Mouse (Mus musculus) ES-Bruce4 (cell line): Measurements from ENCODE around the gene Mterf1a. TPM values are rescaled to one million over a fixed set of nuclear protein-coding genes. Genes with fewer than 3 reads are reported as not detected.
"Not testable (repeated sequence)": the region's sequence is repeated elsewhere in the genome, so short reads cannot be mapped to it uniquely, and the experiment has no call there.

ENCODE experiments used
- H3K27ac ChIP-seq: 2 replicates; pipeline ENCODE4 v1.5.1; 2012; ENCODE audit warnings: low read length, inconsistent platforms; ENCODE audit not compliant: insufficient read depth
- H3K27me3 ChIP-seq: 2 replicates; pipeline ENCODE4 v1.6.1; 2012; ENCODE audit warnings: mild to moderate bottlenecking, low read length, inconsistent platforms; ENCODE audit not compliant: control insufficient read depth, poor library complexity, insufficient read depth, severe bottlenecking
- H3K36me3 ChIP-seq: 2 replicates; pipeline ENCODE4 v1.6.1; 2012; ENCODE audit warnings: inconsistent platforms, mild to moderate bottlenecking, low read length, moderate library complexity; ENCODE audit not compliant: control insufficient read depth, poor library complexity, insufficient read depth, severe bottlenecking
- H3K4me1 ChIP-seq: one replicate; pipeline ENCODE4 v1.8.1; 2011; ENCODE audit warnings: low read length; ENCODE audit not compliant: control insufficient read depth, insufficient read depth
- H3K4me3 ChIP-seq: 2 replicates; pipeline ENCODE4 v1.5.1; 2011; ENCODE audit warnings: low read depth, mild to moderate bottlenecking, low read length
- H3K9ac ChIP-seq: 2 replicates; pipeline ENCODE4 v1.6.1; 2012; ENCODE audit warnings: low read depth, mild to moderate bottlenecking, inconsistent platforms; ENCODE audit not compliant: poor library complexity, severe bottlenecking
- H3K9me3 ChIP-seq: replicated peaks from 2 replicates; pipeline ENCODE4 v1.6.1; 2012; ENCODE audit warnings: mild to moderate bottlenecking, low read length, inconsistent platforms; ENCODE audit not compliant: control insufficient read depth, poor library complexity, insufficient read depth, severe bottlenecking
- CTCF ChIP-seq: IDR thresholded peaks from one replicate; pipeline ENCODE4 v1.8.1; 2011; ENCODE audit warnings: low read depth, low read length
- EP300 ChIP-seq: IDR thresholded peaks from 2 replicates; pipeline ENCODE4 v1.6.1; 2011; ENCODE audit warnings: low read depth, low read length; ENCODE audit not compliant: insufficient read depth
- POLR2A ChIP-seq: IDR thresholded peaks from one replicate; pipeline ENCODE4 v1.8.1; 2011; ENCODE audit warnings: low read length; ENCODE audit not compliant: insufficient read depth
- polyA plus RNA-seq: library from polyadenylated mRNA; stranded (reverse); fragments of >200 nt; gene quantifications from 2 replicates; pipeline ENCODE4 v1.2.4, GENCODE M21; 2011; ENCODE audit warnings: low read depth; ENCODE audit not compliant: missing spikeins, insufficient read depth, insufficient read length

Gene Mterf1a
- polyA plus RNA-seq, 1 experiment, result 8.3 TPM

GRCm38 (mm10) chr5:3926666-3927065 lies 32.9 kb upstream of the Mterf1a start:
- Histone ChIP-seq H3K4me1 (no peaks in the 10 kb centered on the region), H3K4me3 (no peak overlapping the region), H3K36me3 (no peaks in the 10 kb centered on the region), H3K27ac (no peak overlapping the region), H3K27me3 (no peaks in the 10 kb centered on the region), H3K9me3 (no peaks in the 10 kb centered on the region), H3K9ac (no peak overlapping the region)
- no peak for TF ChIP-seq POLR2A
- TF ChIP-seq CTCF, result no peak
- no peak for TF ChIP-seq EP300

GRCm38 (mm10) chr5:3922350-3922749 lies 28.6 kb upstream of the Mterf1a start:
- TF ChIP-seq EP300, result no peak
- TF ChIP-seq POLR2A, result no peak
- TF ChIP-seq CTCF, result no peak
- Histone ChIP-seq H3K4me3 (no peak overlapping the region), H3K9me3 (no peaks in the 10 kb centered on the region), H3K9ac (no peak overlapping the region), H3K27me3 (no peaks in the 10 kb centered on the region; the same call in 1 of the 2 replicates), H3K27ac (no peak overlapping the region), H3K4me1 (no peaks in the 10 kb centered on the region), H3K36me3 (no peaks in the 10 kb centered on the region)

GRCm38 (mm10) chr5:3905471-3905870 lies 11.7 kb upstream of the Mterf1a start:
- no peaks in the 10 kb centered on the region for H3K9me3 ChIP-seq
- TF ChIP-seq EP300 (no peak), POLR2A (no peak), CTCF (no peak)
- H3K27ac ChIP-seq, result no peak overlapping the region
- H3K4me1 ChIP-seq, result no peaks in the 10 kb centered on the region
- H3K27me3 ChIP-seq, result no peaks in the 10 kb centered on the region
- H3K4me3 ChIP-seq, result no peak overlapping the region
- no peaks in the 10 kb centered on the region for H3K36me3 ChIP-seq
- no peak overlapping the region for H3K9ac ChIP-seq

- H3K9ac ChIP-seq, H3K27ac ChIP-seq, H3K36me3 ChIP-seq, H3K4me3 ChIP-seq, H3K4me1 ChIP-seq, H3K27me3 ChIP-seq, H3K9me3 ChIP-seq: not testable (repeated sequence)
Measured at GRCm38 (mm10) chr5:3894294-3894619, 524 bp upstream of the Mterf1a start.

- H3K36me3 ChIP-seq, result no peaks in the 10 kb centered on the region
- H3K27ac ChIP-seq, result no peak overlapping the region
- H3K4me3 ChIP-seq, result no peak overlapping the region
- no peaks in the 10 kb centered on the region for H3K27me3 ChIP-seq
- TF ChIP-seq POLR2A, result no peak
- no peak for TF ChIP-seq CTCF
- no peak for TF ChIP-seq EP300
- H3K9ac ChIP-seq, result no peak overlapping the region
- no peaks in the 10 kb centered on the region for H3K9me3 ChIP-seq
- no peaks in the 10 kb centered on the region for H3K4me1 ChIP-seq
Measured at GRCm38 (mm10) chr5:3889201-3889600, 4.5 kb downstream of the Mterf1a start.

- H3K36me3 ChIP-seq, H3K27me3 ChIP-seq, H3K9ac ChIP-seq, H3K9me3 ChIP-seq, H3K27ac ChIP-seq, H3K4me3 ChIP-seq, H3K4me1 ChIP-seq: not testable (repeated sequence)
Measured at GRCm38 (mm10) chr5:3886862-3887261, 6.9 kb downstream of the Mterf1a start.

- Histone ChIP-seq H3K9ac (no peak overlapping the region), H3K4me3 (no peak overlapping the region), H3K9me3 (no peaks in the 10 kb centered on the region), H3K27me3 (no peaks in the 10 kb centered on the region), H3K4me1 (peaks cover 2% of the 10 kb centered on the region), H3K36me3 (no peaks in the 10 kb centered on the region), H3K27ac (no peak overlapping the region)
- TF ChIP-seq POLR2A (no peak), CTCF (no peak), EP300 (no peak)
Measured at GRCm38 (mm10) chr5:3873485-3873884, 20.2 kb downstream of the Mterf1a start.
